Mouse (Mus musculus) bone marrow, adult 2 months (tissue): ENCODE measurements around the gene Fam129c.

Experiments used
- CTCF ChIP-seq: fragments of 200-500 bp; IDR thresholded peaks from 2 replicates; pipeline ENCODE4 v1.5.1; 2011; ENCODE audit warnings: low read length, control low read depth; ENCODE audit not compliant: control insufficient read depth, insufficient read depth
- POLR2A ChIP-seq: fragments of 200-500 bp; IDR thresholded peaks from 2 replicates; pipeline ENCODE4 v1.6.1; 2011; ENCODE audit warnings: low read depth, mild to moderate bottlenecking, control low read depth, low read length, borderline replicate concordance; ENCODE audit not compliant: control insufficient read depth

DNA sequence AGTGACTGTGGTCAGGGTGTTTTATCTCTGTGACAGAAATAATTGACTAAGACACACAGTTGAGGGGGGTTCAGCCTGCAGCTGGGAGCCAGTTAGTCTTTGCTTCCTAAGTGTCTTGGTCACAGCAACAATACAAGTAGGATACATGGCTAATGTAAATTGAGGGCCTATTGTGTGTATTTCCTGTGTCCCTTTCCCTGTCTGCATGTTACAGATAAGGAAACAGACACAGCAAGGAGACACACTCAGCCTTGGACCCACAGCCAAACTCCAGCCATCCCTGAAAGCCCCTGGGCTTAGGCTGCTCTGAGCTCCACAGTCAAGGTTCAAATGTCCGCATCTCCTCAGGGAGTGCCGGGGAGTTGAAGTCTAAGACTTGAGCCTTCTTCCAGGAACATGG, 42.8 kb upstream of the Fam129c start:
- no peak for TF ChIP-seq CTCF
- TF ChIP-seq POLR2A: no peak
